Mouse (Mus musculus) thymus, postnatal 10 days (tissue): ENCODE data around the gene Fam102a.

Experiments
- DNase-seq, 2 experiments: peaks; one replicate each; pipeline ENCODE4 v3.0.0; 2021; ENCODE audit warnings: low spot score in 2 of 2

The Fam102a gene

GRCm38 (mm10) chr2:32578146-32579046 is 43.3 kb downstream of the Fam102a start:
- DNase-seq, result no peak

- DNase-seq, result no peak
Observed at GRCm38 (mm10) chr2:32581450-32582095, 46.4 kb downstream of the Fam102a start.

- DNase-seq, result peak; percentile 68 to 85
Observed at GRCm38 (mm10) chr2:32582830-32583799, 48.0 kb downstream of the Fam102a start.

GRCm38 (mm10) chr2:32585149-32585714 is 50.1 kb downstream of the Fam102a start:
- no peak for DNase-seq

- peak; percentile 87 to 92 for DNase-seq
Observed at GRCm38 (mm10) chr2:32586871-32587351, 51.8 kb downstream of the Fam102a start, which contains the start of gene St6galnac4. Gene St6galnac4, plus strand, starts transcription at chr2:32587095.

GRCm38 (mm10) chr2:32587731-32588321 is 52.7 kb downstream of the Fam102a start:
- no peak for DNase-seq

GRCm38 (mm10) chr2:32589213-32589795 is 54.2 kb downstream of the Fam102a start:
- no peak for DNase-seq

- DNase-seq, result no peak
Observed at GRCm38 (mm10) chr2:32590224-32590623, 55.1 kb downstream of the Fam102a start.

GRCm38 (mm10) chr2:32591249-32591648 is 56.1 kb downstream of the Fam102a start:
- no peak for DNase-seq

- DNase-seq, result no peak
Observed at GRCm38 (mm10) chr2:32596725-32597124, 61.6 kb downstream of the Fam102a start.

- no peak for DNase-seq
Observed at GRCm38 (mm10) chr2:32597248-32597647, 62.1 kb downstream of the Fam102a start.

- DNase-seq, result no peak
Observed at GRCm38 (mm10) chr2:32597699-32598098, 62.6 kb downstream of the Fam102a start.

GRCm38 (mm10) chr2:32598506-32598905 is 63.4 kb downstream of the Fam102a start:
- no peak for DNase-seq

- no peak for DNase-seq
Observed at GRCm38 (mm10) chr2:32599409-32599808, 64.3 kb downstream of the Fam102a start, which contains the start of gene St6galnac6. Gene St6galnac6, plus strand, starts transcription at chr2:32599709.

GRCm38 (mm10) chr2:32601417-32602065 is 66.4 kb downstream of the Fam102a start:
- DNase-seq, result no peak

GRCm38 (mm10) chr2:32602600-32603054 is 67.5 kb downstream of the Fam102a start:
- DNase-seq, result peak; percentile 77 to 90

- DNase-seq, result no peak
Observed at GRCm38 (mm10) chr2:32604631-32605030, 69.5 kb downstream of the Fam102a start.

- peak; percentile 52 to 69 for DNase-seq
Observed at GRCm38 (mm10) chr2:32606161-32607142, 71.3 kb downstream of the Fam102a start.
